Mouse (Mus musculus): Measurements from ENCODE around the gene Ildr1. TPM values are rescaled to one million over a fixed set of nuclear protein-coding genes. Genes with fewer than 3 reads are reported as not detected.

Gene Ildr1
- total RNA-seq, 2 experiments from 2014 or later: 0.09 to 0.12 TPM

- DNase-seq: no peak
Measured at GRCm38 (mm10) chr16:36771703-36772102, 77.9 kb downstream of the Ildr1 start.

- no peak for DNase-seq
Measured at GRCm38 (mm10) chr16:36772996-36773395, 79.2 kb downstream of the Ildr1 start.

GRCm38 (mm10) chr16:36775658-36776057 is 81.9 kb downstream of the Ildr1 start:
- DNase-seq: no peak

Other genes starting within 250 kb of the Ildr1 start
- 10 to 100 TPM in 1 of 2 experiments, 1 to 10 TPM in 1; 9.2 to 10.6 TPM for gene Stfa3, start 238.6 kb upstream of the Ildr1 start, total RNA-seq (2021)
- under 1 TPM in 1 of 2 experiments, not detected in 1; 0.27 TPM for gene Casr, start 131.8 kb upstream of the Ildr1 start, total RNA-seq (2021)
- gene Cd86, start 27.9 kb upstream of the Ildr1 start, total RNA-seq (2021): 1 to 10 TPM; 1.8 to 2.8 TPM
- 1 to 10 TPM; 2.4 to 3.4 TPM for gene Slc15a2, start 91.0 kb downstream of the Ildr1 start, total RNA-seq (2021)
- 10 to 100 TPM; 12.3 to 16.2 TPM for gene Iqcb1, start 134.4 kb downstream of the Ildr1 start, total RNA-seq (2021)
- gene Eaf2, start 181.0 kb downstream of the Ildr1 start, total RNA-seq (2021): 1 to 10 TPM; 1.4 to 3.3 TPM
- 10 to 100 TPM; 53.5 to 71.8 TPM for gene Golgb1, start 181.2 kb downstream of the Ildr1 start, total RNA-seq (2021)
- gene Hcls1, start 241.0 kb downstream of the Ildr1 start, total RNA-seq (2021): 10 to 100 TPM; 15.8 to 19.5 TPM